Mouse (Mus musculus) liver (tissue): ENCODE measurements around the gene Tpcn1.

ENCODE experiments used
- DNase-seq: peaks from one replicate; pipeline ENCODE4 v3.0.0-alpha.2; 2020; ENCODE audit warnings: mixed read lengths

The Tpcn1 gene

DNA sequence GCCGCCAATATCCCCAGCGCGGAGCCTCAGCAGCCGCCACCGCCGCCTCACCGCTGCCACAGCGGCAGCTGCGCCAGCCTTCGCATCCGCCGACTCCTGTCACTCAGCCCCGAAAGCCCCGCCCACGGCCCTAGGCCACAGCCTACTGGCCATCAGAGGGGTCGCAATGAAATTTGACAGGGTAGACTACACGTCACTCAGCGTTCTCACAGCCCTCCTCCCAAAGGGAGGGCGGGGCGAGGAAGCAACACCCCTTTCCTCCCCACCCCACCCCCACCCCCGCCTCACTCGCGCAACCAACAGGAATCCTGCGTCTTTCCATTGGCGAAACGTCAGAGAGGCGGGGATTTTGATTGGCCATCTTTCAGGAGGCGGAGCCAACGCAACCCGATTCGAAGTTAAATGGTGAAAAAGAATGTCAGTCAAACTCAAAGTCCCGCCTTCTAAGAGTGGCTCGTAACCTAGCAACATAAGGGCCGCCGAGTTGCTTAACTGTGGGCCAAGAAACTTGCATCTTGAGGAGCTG lies at the start of gene Tpcn1, which contains the start of gene Iqcd:
Tpcn1 (minus strand) TSS at position 105 of the 526 bp plus-strand sequence.
Iqcd (plus strand) TSS at position 448 of the 526 bp plus-strand sequence.
- DNase-seq, result peak; percentile 100

DNA sequence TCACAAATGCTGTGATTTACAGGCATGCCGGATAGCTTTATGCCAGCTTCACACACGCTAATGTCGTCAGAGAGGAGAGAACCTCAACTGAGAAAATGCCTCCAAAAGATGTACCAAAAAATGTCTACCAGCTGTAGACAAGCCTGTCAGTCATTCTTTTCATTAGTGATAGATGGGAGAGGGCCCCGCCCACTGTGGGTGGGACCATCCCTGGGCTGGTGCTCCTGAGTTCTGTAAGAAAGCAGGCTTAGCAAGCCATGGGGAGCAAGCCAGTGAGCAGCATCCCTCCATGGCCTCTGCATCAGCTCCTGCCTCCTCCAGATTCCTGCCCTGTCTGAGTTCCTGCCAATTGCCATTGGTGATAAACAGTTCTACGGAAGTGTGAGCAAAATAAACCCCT lies 47.2 kb upstream of the Tpcn1 start:
- DNase-seq, result no peak

DNA sequence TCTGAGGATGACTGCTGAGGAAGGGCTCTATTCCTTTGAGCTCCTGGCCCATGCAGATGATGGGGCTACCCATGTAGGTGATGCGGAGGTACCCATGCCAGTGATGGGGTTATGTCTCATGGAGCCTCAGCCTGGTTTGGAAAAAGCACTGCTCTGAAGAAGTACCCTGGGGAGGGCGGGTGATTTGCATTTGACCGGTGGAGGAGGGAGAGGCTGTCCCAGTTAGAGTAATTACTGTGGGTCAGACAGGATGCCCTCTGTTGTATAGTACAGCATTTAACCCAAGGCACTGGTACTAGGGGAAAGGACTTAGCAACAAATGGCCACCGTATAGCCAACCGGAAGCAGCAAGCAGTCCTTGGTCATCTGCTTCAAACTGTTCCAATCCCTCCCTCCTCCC lies 46.4 kb upstream of the Tpcn1 start:
- no peak for DNase-seq

DNA sequence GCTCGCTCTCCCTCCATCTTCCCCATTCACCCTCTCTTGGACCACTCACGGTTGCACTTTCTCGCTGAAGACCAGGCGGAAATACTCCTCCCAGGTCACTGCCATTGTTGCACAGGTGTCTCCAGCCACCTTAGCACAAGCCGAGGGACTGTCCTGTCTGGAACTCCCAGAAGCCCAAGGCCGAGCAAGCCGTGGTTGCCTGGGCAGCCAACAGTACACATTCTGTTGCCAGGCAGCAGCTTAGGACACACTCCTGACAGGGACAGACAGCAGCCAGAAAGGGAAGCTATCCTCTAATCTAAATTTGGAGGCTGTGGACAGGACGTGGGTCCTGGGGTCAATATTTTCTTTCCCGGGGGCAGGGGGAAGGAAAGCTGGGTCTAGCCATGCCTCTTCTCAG lies 45.7 kb upstream of the Tpcn1 start, which contains the start of gene Cfap73:
Cfap73 (minus strand) TSS at position 105 of the 400 bp plus-strand sequence.
- DNase-seq, result no peak

DNA sequence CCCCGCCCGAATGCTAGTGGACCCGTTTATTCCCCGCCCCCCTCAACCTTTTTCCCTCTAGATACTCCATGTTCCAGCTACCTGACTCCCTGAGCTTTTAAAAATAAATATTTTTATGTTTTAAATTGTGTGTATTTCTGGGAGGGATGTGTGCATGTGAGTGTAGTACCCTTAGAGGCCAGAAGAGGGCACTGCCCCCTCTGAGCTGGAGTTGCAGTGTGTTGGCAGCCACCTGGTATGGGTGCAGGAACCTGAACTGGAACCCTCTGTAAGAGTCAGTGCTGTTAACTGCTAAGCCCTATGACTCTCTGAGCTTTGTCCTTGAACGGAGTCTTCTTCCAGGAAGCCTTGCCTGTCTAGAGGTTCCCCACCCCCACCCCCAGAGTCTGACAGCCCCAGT lies 43.4 kb upstream of the Tpcn1 start:
- no peak for DNase-seq

DNA sequence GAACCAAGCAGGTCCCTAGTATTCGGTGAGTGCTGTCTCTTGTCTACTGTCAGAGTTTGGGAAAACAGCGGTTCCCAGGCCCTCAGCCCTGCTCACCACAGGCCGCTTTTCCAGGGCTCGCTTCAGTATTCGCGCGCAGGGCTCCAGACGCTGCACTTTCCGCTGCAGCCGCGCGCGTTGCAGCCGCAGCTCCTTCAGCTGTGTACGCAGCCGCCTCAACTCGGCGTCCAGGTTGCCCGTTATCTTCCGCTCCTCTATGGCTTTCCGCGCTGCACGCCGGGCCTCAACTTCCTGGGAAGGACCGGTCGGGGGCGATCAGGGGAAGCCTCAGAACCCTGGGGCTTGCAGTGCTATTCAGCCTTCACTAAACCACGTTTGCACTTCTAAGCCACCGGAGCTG lies 42.7 kb upstream of the Tpcn1 start:
- no peak for DNase-seq

DNA sequence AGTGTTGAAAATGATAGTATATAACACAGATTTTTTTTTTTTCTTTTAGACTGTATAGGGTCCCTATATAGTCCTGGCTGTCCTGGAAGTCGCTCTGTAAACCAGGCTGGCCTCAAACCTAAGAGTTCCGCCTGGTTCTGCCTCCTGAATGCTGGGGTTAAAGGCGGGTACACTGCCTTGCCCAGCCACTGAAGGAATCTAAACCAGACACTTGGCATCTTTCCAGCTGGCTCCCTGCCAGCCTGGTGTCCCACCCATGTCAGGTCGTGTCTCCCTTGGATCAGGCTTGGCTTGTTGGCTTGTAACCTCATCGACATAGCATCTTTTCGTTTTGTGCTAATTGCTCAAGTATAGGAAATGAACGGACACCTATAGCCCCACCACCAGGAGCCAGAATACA lies 40.2 kb upstream of the Tpcn1 start:
- DNase-seq, result no peak

DNA sequence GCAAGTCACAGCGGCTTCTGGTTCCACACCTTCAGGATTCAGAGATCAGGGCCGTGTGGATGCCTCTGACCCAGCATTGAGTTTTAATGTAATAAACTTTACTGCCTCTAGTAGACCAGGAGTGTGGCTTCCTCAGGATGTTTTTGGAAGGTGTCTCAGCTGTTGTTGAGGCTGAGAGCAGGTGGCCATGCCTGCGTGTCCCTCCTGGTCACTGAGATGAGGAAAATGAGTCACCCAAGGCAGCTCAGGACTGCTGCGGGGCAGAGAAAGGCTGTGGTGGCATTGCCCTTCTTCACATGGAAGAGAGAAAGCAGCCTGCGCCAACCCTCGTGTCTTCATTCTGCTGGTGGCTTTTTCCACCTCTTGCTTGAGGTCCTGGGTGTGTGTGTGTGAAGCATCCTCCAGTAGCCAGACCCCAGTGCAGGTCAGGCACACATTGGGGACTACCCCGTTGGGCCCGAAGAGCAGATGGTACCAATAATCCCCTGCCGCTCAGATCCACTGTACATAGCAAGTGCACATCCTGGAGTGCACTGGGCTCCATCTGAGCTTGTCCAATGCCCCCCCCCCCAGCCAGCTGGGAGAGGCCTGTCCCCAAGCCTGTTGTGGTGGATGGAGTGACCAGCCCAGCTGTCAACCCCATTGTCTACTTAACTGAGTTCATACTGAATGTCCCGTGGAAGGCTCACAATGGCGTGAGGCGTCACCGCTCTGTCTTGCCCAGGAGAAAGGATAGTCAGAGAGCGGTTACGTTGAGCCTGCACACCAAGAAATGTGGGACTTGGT lies 39.2 kb upstream of the Tpcn1 start:
- no peak for DNase-seq

DNA sequence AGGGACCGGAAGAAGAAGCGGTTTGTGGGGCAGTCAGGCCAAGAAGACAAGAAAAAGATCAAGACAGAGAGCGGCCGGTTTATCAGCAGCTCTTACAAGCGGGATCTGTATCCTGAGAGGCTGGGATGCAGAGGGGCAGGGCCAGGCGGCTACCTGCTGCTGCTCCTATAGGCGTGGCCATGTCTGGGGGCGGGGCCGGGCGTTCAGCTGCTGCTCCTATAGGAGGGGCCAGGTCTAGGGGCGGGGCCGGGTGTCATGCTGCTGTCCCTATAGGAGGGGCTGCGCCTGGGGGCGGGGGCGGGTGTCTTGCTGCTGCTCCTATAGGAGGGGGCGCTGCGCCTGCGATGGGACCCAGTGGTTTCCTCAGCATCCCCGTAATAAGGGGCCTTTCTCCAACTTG lies 37.9 kb upstream of the Tpcn1 start:
- peak; percentile 81 for DNase-seq

DNA sequence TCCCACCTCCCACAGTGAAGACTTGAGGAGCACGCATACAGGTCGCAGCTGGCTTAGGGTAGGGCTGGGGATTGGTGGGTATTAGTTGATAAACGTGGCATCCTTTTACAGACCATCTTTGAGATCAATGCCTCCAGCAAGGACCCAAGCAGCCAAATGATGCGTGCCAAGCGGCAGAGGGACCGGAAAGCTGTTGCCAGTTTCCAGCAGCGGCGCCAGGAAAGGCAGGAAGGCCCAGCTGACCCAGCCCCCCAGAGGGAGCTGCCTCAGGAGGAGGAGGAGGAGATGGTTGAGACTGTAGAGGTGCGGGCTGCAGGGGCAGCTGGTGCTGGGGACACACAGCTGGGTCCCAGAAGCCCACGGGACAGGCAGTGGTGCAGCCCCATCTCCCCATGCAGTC lies 36.0 kb upstream of the Tpcn1 start:
- no peak for DNase-seq

DNA sequence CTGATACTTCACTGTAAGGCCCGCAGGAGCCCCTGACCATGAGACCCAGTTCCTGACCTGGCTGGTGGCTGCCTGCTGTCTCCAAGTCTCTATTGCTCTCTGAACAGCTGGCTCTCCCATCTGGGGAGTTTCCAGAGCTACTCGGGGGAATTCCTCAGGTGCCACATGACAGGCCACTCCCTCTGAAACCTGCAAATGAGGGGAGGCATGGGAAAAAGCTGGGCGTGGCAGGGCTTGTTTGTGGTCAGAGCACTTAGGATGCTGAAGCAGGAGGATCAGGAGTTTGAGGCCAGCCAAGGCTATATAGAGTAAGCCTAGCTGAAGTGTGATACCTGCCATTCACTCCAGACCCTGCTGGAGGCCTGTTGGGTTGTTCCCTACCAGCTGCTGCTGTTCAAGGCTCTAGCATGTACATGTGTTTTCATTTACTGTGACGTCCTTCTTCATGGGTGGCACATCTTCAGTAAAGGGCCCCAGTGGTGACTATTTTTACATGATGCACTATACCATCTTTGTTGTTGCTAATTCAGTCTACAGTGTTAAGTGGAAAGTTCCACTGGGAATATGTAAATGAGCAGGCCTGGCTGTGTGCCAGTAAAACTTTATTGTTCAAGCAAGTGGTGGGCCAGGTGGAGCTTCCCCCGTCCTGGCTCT lies 33.9 kb upstream of the Tpcn1 start:
- no peak for DNase-seq

DNA sequence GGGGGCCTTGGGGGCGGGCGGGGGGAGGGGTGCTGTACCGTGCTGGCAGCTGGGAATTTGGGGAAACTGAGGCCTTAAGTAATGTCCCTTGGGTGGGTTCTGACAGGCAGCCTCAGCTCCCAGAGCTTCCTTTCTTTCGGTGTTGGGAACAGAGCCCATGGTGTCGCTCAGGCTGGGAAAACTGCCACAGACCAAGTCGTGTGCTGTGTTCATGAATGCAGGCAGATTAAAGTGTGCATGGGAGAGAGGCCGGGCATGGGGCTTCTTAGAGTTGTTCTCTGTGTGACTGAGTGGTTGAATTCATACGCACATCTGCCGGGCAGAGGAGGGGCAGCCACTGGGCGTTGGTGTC lies 33.3 kb upstream of the Tpcn1 start:
- DNase-seq, result no peak

DNA sequence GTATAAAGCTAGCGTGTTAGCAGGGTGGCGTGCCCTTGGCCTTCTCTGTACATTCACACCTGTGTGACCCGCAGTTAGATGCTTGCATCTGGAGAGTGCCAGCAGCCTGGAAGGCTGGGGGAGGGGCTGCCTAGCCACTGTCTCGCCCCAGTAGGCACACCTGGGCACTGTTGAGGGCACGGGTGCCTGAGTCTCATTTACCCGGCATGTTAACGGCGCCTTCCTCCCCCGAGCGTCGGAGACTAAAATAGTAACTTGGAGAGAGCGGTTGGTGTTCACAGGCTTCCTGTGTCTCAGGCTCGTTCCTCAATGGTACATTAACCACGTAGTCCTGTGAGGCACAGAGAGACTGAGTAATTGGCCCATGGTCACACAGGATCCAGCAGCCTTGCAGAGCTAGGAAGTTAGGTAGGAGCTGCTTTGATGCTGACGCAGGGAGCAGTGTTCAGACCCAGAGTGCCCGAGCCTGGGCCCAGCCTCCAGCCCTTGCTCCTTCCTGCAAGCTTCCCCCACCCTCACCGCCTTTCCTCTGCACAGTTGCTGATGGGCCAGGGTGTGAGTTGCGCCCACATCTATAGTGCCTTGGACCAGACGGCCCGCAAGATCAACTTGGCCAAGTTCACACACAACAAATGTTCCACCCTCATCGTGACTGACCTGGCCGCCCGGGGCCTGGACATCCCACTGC lies 32.7 kb upstream of the Tpcn1 start:
- no peak for DNase-seq

DNA sequence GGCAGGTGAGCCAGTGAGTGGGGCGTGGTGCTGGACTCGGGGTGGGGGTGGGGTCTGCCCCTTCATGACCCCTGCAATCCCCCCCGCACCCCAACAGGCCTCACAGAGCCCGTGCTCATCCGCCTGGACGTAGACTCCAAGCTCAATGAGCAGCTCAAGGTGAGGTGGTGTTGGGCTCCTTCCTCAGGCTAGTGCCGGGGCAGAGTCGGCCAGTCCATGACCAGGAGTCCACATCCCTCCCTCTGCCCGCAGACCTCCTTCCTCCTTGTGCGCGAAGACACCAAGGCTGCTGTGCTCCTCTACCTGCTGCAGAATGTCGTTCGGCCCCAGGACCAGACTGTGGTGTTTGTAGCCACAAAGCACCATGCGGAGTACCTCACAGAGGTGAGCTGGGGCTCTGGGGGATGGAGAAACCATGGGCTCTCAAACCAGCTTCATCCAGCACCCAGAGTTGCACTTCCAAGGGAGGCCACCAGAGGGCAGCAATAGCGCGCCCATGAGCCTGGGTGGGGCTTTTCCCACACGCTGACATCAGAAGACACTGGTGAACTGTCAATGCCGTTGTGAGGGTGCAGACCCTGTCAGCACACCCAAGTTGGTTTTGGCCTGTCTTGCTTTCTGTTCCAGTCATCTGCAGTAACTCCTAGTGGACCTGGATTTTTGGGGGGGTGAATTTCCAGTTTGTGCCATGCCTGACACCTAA lies 32.1 kb upstream of the Tpcn1 start:
- peak; percentile 83 for DNase-seq

DNA sequence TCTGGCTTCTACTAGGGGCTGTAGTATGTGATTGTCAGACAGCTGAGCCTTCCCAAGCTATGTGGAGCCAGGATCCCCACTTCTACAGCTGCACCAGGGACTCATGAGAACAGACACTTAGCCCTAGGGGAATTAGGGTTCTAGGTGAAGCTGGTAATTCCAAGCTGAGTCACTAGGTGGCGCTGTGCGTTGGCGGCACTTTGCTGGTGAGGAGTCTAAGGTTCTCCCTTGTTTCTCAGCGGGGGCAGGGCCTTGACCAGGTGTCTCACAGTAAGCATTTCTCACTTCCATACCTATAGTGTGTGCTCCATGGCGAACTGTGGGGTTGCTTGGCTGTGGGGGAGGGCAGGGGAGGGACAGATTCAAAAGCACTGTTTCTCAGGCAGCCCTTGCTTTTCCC lies 30.7 kb upstream of the Tpcn1 start:
- peak; percentile 68 for DNase-seq

DNA sequence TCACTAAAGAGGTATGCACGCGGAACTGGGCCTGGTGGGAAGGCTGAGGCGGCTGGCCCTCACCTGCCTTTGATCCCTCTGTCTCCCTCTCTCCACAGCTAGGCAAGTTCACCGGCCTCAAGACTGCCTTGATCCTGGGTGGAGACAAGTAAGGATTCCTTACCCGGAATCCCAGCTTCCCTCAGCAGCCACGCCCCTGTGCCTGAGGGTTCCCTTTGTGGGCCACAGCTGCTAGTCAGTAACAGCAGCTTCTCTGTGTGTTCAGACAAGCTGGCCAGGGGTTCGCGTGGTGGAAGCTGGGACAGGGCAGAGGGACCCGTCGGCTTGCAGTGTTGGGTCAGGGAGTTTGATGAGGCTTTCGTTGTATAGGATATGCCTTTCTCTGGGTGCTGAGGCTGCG lies 30.3 kb upstream of the Tpcn1 start:
- no peak for DNase-seq

DNA sequence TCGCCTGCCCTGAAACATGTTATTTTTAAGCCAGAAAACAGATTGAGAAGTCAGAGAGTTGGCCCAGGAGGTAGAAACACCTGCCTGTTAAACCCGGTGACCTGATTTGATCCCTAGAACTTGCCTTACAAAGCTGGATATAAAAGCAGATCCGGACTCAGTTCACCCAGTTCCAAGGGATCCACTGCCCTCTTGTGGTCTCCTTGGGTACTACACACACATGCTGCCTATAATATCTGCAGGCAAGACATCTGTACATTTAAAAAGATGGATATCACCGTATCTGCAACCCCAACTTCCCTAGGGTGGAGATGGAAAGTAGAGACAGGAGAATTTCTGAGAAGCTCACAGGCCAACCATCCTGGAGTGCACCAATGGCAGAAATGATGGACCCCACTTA lies 27.4 kb upstream of the Tpcn1 start:
- DNase-seq, result peak; percentile 52

DNA sequence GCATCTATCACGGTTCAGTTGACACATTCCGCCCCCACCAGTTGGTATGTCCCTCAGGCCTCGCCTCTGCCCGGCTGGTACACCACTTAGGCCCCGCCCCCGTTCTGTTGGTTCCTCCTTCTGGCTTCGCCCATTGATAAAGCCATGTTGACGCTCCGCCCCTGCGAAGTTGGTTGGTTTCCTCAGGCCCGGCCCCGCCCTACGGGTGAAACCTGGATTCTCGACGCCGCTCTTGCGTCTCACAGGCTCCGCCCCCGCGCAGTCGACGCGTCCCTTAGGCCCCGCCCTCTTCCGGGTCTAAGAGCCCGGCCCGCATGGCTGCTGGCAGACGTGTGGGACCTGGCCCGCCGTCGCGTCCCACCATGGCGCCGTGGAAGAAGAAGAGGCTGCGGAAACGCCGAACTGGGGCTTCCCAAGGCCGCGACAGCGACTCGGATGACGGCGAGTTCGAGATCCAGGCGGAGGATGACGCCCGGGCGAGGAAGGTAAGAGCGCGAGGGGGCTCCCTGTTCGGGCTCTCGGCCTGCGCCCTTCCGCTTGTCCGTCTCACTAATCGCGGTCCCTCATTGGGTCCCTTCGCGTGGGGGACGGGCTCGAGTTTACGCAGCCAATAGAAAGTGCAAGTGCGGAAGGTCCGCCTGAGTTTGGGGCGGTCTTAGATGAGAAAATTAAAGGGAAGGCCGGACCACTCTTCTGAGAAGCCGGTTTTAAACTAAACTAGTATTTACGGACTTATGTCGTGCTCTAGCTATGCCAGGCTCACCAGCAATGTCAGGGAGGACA lies 24.5 kb upstream of the Tpcn1 start:
- peak; percentile 100 for DNase-seq

DNA sequence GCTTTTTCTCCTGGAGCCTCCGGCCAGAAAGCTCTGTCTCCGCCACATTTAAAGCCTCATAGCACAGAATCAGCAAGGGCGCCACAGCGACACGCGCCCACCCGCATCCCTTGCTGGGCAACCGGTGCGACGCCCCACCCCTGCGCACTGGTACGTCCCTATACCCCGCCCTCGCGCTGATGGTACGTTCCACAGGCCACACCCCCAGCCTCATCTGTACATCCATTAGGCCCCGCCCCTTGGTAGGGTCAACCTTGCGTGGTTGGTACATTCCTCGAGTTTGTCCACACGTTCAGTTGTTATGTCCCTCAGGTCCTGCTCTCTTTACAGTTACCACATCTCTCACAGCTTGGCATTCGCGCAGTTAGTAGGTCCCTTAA lies 24.0 kb upstream of the Tpcn1 start, which contains the start of the genes Rita1 and Ddx54:
Rita1 (minus strand) TSS at position 148 of the 380 bp plus-strand sequence.
Ddx54 (plus strand) TSS at position 298 of the 380 bp plus-strand sequence.
- peak; percentile 97 for DNase-seq

DNA sequence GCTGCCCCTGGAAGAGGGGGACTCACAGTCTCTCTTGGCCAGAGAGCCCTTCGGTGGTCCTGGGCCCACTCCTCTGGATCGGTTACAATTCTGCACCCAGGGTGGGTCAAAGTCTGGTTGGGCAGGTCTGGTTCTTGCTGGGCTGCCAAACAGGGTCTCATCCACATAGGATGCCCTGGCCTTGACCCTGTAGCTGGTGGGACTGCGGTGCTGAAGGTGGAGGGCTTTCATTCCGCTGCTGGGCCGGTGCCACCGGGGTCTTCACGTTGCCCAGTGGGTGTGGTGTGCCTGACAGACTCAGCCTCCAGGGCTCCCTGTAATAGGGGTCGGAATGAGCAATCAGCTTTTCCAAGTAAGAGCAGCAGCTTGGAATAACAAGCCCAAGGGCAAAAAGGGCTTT lies 22.9 kb upstream of the Tpcn1 start:
- DNase-seq, result no peak

DNA sequence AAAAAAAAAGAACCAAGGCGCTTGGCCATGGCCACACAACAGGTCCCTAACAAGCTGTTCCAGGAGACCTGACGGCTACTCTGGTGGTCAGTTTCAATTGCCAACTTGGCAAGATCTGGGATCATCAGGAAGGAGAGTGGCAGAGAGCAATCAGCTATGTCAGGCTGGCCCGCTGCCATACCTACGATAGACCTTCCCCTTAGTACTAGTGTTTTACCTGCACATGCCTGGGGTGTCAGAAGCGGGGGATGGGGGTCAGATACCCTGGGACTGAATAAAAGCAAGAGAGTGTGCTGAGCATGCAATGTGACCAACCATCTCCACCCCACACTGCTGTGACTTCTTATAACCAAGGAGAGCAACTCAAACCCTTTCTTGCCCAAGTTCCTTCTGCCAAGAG lies 22.4 kb upstream of the Tpcn1 start:
- no peak for DNase-seq

DNA sequence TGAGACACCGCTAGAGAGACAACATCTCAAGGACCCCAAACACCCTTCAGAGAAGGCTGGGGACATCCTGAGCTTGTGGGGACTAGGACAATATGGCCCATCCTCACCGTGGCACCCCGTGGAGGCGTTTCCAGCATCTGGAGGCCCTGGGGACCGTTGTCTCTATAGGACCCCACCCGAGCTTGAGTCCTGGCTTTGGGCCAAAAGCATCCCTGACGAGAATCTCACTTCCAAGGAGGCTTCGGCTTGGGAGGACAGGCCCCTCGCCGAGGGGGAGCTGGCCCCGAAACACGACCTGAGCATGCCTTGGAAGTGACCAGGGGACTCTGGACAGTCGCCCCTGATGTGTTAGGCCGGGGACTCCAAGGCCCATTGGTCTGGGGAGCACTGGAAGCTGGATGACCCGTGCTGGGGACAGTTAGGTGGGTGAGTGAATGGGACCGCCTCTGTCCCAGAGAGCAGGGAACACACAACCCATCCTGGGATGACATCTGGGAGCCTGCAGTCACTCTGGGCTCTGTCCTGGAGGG lies 20.8 kb upstream of the Tpcn1 start:
- no peak for DNase-seq
